Mouse (Mus musculus): ENCODE results near the gene Itln1.

- no peak for TF ChIP-seq CEBPB (IDR thresholded peaks at IDR 0.05; ENCODE audit: insufficient read depth, poor library complexity, severe bottlenecking)
- TF ChIP-seq MAX (IDR thresholded peaks at IDR 0.05; ENCODE audit: low read depth) = no peak
- TF ChIP-seq TCF3 (IDR thresholded peaks at IDR 0.05; ENCODE audit: insufficient read length, low read depth) = no peak
- TF ChIP-seq TCF12 (IDR thresholded peaks at IDR 0.05; ENCODE audit: insufficient read depth, poor library complexity, severe bottlenecking) = no peak
- TF ChIP-seq POLR2AphosphoS2 (IDR thresholded peaks at IDR 0.05; ENCODE audit: insufficient read length, low read depth) = no peak
- TF ChIP-seq POLR2A (IDR thresholded peaks at IDR 0.05; ENCODE audit: insufficient read length, low read depth) = no peak
- no peak for TF ChIP-seq USF1 (IDR thresholded peaks at IDR 0.05; ENCODE audit: low read depth)
- TF ChIP-seq E2F4 (IDR thresholded peaks at IDR 0.05; ENCODE audit: insufficient read depth) = no peak
- no peak for TF ChIP-seq MYOG (IDR thresholded peaks at IDR 0.05; ENCODE audit: control insufficient read depth in 1 of 3, insufficient read depth in 1 of 3, insufficient read length in 2 of 3, low read depth in 2 of 3)
Measured at GRCm38 (mm10) chr1:171558898-171559297, 23.8 kb upstream of the Itln1 start, which contains the start of gene Cd244a.

All from myocyte (in vitro differentiated cells).